ENCODE assay signal across 11 mouse cellular contexts in the genomic region with DNA sequence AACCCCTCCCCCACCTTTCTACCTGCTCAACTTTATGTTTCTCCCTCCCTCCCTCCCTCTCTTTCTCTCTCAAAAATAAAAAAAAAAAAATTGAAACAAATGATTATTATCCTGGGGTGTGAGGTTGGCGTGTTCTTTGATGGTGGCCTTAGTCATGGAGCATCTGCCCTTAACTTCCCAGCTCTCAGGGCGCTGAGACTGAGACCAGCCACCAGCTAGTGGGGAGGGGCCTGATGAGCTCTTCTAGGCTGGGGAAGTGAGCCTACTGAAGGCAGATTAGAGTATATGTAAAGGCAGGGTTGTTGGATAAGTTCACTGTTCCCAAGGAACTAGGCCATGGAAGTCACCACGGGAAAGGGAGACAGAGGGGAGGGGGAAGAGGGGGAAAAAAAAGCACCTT.
DNase-seq lines count a peak whose midpoint lies in the region; ATAC-seq and TF ChIP-seq lines count a peak whose summit lies in the region.
"Had no signal": no experiment of that assay in that cellular context is flagged by ENCODE, and none has a peak within 500 bp of the region (broad histone marks: within the 10 kb centered on the region; RNA-seq: fewer than 3 reads in every experiment).

No protein-coding gene starts in this region.

- no peak overlapping the region for H3K9ac ChIP-seq in hindbrain, embryonic 14.5 days
- no peak overlapping the region for H3K9ac ChIP-seq in hindbrain, embryonic 11.5 days (ENCODE audit: low read depth, low read length)
- H3K9ac ChIP-seq in ES-E14 (ENCODE audit: insufficient read depth, low read depth, low read length, poor library complexity, severe bottlenecking): peak overlapping the region; percentile 46; the same call in 1 of the 2 replicates
- peak overlapping the region; percentile 88 for H3K9ac ChIP-seq in liver, embryonic 13.5 days
- H3K9ac ChIP-seq: kidney, embryonic 15.5 days had no signal

- no peak overlapping the region for H3K4me2 ChIP-seq in hindbrain, embryonic 14.5 days (replicated peaks)
- H3K4me2 ChIP-seq in hindbrain, embryonic 11.5 days (replicated peaks; ENCODE audit: low read depth, low read length): no peak overlapping the region
- H3K4me2 ChIP-seq in liver, embryonic 13.5 days: peak overlapping the region; percentile 74
- H3K4me2 ChIP-seq: kidney, embryonic 15.5 days had no signal

- no peak overlapping the region for H3K4me3 ChIP-seq in hindbrain, embryonic 14.5 days (replicated peaks; ENCODE audit: low read length)
- no peak overlapping the region for H3K4me3 ChIP-seq in hindbrain, embryonic 11.5 days (ENCODE audit: low read depth, low read length)
- H3K4me3 ChIP-seq in ES-E14 (ENCODE audit: insufficient read depth in 1 of 2, low read depth in 1 of 2, low read length in 2 of 2, poor library complexity in 1 of 2, severe bottlenecking in 1 of 2): no peak overlapping the region
- 0 out of 2 replicates have a peak overlapping the region, but pooled peaks have one; percentile 8 for H3K4me3 ChIP-seq in liver, embryonic 13.5 days (replicated peaks)
- H3K4me3 ChIP-seq: kidney, embryonic 15.5 days; left cerebral cortex, adult 2 months had no signal

- in situ Hi-C loops in ES-E14 (cut with MboI; ENCODE audit: low sequenced_read_pairs in 2 of 2, unreplicated experiment in 2 of 2): loop anchor here (10.0 to 25.0 kb wide), 2 partner anchors 99 to 167 kb away; no protein-coding TSS in a partner anchor

- H3K9me3 ChIP-seq in hindbrain, embryonic 14.5 days (ENCODE audit: control insufficient read depth, low read length): no peaks in the 10 kb centered on the region
- no peaks in the 10 kb centered on the region for H3K9me3 ChIP-seq in hindbrain, embryonic 11.5 days (ENCODE audit: control insufficient read depth, low read length)
- H3K9me3 ChIP-seq in ES-E14 (ENCODE audit: control insufficient read depth, insufficient read depth, low read depth, low read length): no peaks in the 10 kb centered on the region
- no peaks in the 10 kb centered on the region for H3K9me3 ChIP-seq in liver, embryonic 13.5 days (replicated peaks)
- H3K9me3 ChIP-seq: kidney, embryonic 15.5 days had no signal

- WGBS in hindbrain, embryonic 14.5 days: 61% methylated on average over 3 of the region's 3 CpGs
- 74% methylated on average over 3 of the region's 3 CpGs for WGBS in hindbrain, embryonic 11.5 days
- WGBS in liver, embryonic 13.5 days (ENCODE audit: insufficient replicate concordance): 29% methylated on average over 3 of the region's 3 CpGs

- H3K27ac ChIP-seq in hindbrain, embryonic 14.5 days: 0 out of 2 replicates have a peak overlapping the region, but pooled peaks have one; percentile 4
- no peak overlapping the region for H3K27ac ChIP-seq in hindbrain, embryonic 11.5 days (ENCODE audit: low read depth, low read length)
- H3K27ac ChIP-seq in ES-E14 (ENCODE audit: insufficient read depth, low read depth, low read length, poor library complexity, severe bottlenecking): peak overlapping the region; percentile 1; the same call in 1 of the 2 replicates
- H3K27ac ChIP-seq in liver, embryonic 13.5 days: peak overlapping the region; percentile 100
- H3K27ac ChIP-seq: left cerebral cortex, adult 2 months had no signal

- H3K27me3 ChIP-seq in hindbrain, embryonic 14.5 days (ENCODE audit: control insufficient read depth, insufficient read depth, low read length): no peaks in the 10 kb centered on the region
- no peaks in the 10 kb centered on the region for H3K27me3 ChIP-seq in hindbrain, embryonic 11.5 days (ENCODE audit: control insufficient read depth, insufficient read depth, low read length)
- no peaks in the 10 kb centered on the region for H3K27me3 ChIP-seq in liver, embryonic 13.5 days
- H3K27me3 ChIP-seq: kidney, embryonic 15.5 days had no signal

- no peak for DNase-seq in hindbrain, embryonic 14.5 days (ENCODE audit: low spot score)
- DNase-seq in hindbrain, embryonic 11.5 days (ENCODE audit: low spot score): no peak
- DNase-seq in ES-E14 (ENCODE audit: low read depth, low spot score): no peak
- peak; percentile 69 for DNase-seq in c-Kit-positive CD71-positive TER-119-positive erythroid progenitor cells, embryonic 14.5 days (ENCODE audit: low spot score)
- DNase-seq in liver, embryonic 13.5 days: peak; percentile 69
- DNase-seq in kidney, adult 11 months: no peak
- no peak for DNase-seq in left cerebral cortex, adult 8-10 months (ENCODE audit: low spot score in 2 of 2)
- DNase-seq: adrenal gland, postnatal 14 days; lung, postnatal 14 days had no signal

- no peak for ATAC-seq in hindbrain, embryonic 14.5 days (ENCODE audit: low FRiP score)
- no peak for ATAC-seq in hindbrain, embryonic 11.5 days (ENCODE audit: low FRiP score)
- ATAC-seq in liver, embryonic 13.5 days (ENCODE audit: low read depth): no peak

- peaks cover 32% of the 10 kb centered on the region for H3K4me1 ChIP-seq in hindbrain, embryonic 14.5 days (replicated peaks; ENCODE audit: control insufficient read depth, insufficient read depth, low read length)
- H3K4me1 ChIP-seq in hindbrain, embryonic 11.5 days (replicated peaks; ENCODE audit: control insufficient read depth, insufficient read depth, low read length): peaks cover 7% of the 10 kb centered on the region
- H3K4me1 ChIP-seq in ES-E14 (ENCODE audit: control insufficient read depth in 2 of 2, insufficient read depth in 2 of 2, low read length in 2 of 2, poor library complexity in 1 of 2): peaks cover 8 to 30% of the 10 kb centered on the region in 2 experiments
- H3K4me1 ChIP-seq in liver, embryonic 13.5 days (replicated peaks): peaks cover 99% of the 10 kb centered on the region

- H3K36me3 ChIP-seq in hindbrain, embryonic 14.5 days (replicated peaks; ENCODE audit: control insufficient read depth, insufficient read depth): no peaks in the 10 kb centered on the region
- no peaks in the 10 kb centered on the region for H3K36me3 ChIP-seq in hindbrain, embryonic 11.5 days (ENCODE audit: control insufficient read depth, insufficient read depth, low read length)
- H3K36me3 ChIP-seq in ES-E14 (ENCODE audit: control insufficient read depth, insufficient read depth, low read length, poor library complexity, severe bottlenecking): no peaks in the 10 kb centered on the region; the same call in 1 of the 2 replicates
- peaks cover 25% of the 10 kb centered on the region for H3K36me3 ChIP-seq in liver, embryonic 13.5 days

TF ChIP-seq in ES-E14, 5 proteins besides CTCF, POLR2A, EP300 and RAD21:
- no peak for TF ChIP-seq MAFK (IDR thresholded peaks at IDR 0.05; ENCODE audit: insufficient read depth, low read depth, low read length)
- TF ChIP-seq ZNF384 (IDR thresholded peaks at IDR 0.05; ENCODE audit: low read depth, low read length): no peak
- no peak for TF ChIP-seq ZC3H11A (IDR thresholded peaks at IDR 0.05; ENCODE audit: borderline replicate concordance, low read depth, low read length)
- TF ChIP-seq CHD2 (IDR thresholded peaks at IDR 0.05; ENCODE audit: low read depth, low read length): no peak
- TF ChIP-seq HCFC1 (IDR thresholded peaks at IDR 0.05; ENCODE audit: borderline replicate concordance, insufficient read depth, low read length): no peak
TF ChIP-seq in ES-E14: peak in this region for 0.

Comparison
In these comparisons a context has a peak if more than half of its experiments do, and no peak if none do; other contexts are left out.
1. DNase-seq: peak in c-Kit-positive CD71-positive TER-119-positive erythroid progenitor cells, embryonic 14.5 days (single experiment) and liver, embryonic 13.5 days (single experiment); none in hindbrain, embryonic 14.5 days (single experiment), hindbrain, embryonic 11.5 days (single experiment), ES-E14 (single experiment), kidney, adult 11 months (single experiment) and left cerebral cortex, adult 8-10 months (0 of 2).
2. H3K9ac ChIP-seq: peak in ES-E14 (single experiment) and liver, embryonic 13.5 days (single experiment); none in hindbrain, embryonic 14.5 days (single experiment) and hindbrain, embryonic 11.5 days (single experiment).